Mouse (Mus musculus): ENCODE results near the gene Calr3. TPM values are rescaled to one million over a fixed set of nuclear protein-coding genes. Genes with fewer than 3 reads are reported as not detected.

Gene Calr3
- polyA plus RNA-seq, 1 experiment from 2014 or later = 0.59 TPM

DNA sequence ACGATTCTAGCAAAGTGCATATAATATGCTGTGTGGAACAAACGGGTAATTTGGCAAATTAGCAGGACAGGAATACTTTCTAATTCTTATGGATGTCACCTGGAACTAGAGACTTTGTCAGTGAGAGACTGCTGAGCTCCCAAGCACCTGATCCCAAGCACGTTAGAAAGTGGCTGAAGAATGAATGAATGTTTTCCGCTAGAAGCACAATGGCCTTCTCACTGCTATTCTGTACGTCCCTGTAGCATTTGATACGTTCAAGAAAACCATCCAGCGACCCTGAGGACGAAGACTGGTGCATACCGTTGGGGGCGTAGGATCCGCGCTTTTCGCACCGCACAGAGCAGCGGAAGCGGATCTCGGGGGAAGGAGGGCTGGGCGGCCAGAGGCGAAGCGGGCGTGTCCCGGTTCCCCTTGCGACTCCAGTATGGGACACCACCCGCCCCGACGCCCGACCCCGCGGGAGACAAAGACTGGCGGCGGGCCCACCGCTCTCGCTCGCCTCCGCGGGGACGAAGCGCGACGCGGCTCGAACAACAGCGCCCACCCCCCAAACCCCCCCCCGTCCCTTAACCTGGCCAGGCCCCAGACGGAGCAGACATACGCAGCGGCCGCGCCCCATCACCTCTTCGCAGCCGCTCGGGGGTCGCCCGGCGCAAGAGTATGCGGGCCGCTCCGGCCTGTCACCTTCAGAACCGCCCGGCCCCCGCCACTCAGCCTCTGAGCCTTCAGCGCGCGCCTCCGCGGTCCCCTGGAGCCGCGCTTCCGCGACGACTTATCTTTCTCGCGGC lies 22.9 kb downstream of the Calr3 start:
- Histone ChIP-seq H3K4me1 (ENCODE audit: control insufficient read depth, insufficient read depth, low read length) (peaks cover 24% of the 10 kb centered on the region), H3K9ac (replicated peaks; ENCODE audit: low read depth, low read length) (peak overlapping the region; percentile 82)
- peak; percentile 75 for ATAC-seq (ENCODE audit: low read depth)

GRCm38 (mm10) chr8:72418073-72418472 lies 25.6 kb downstream of the Calr3 start:
- H3K9ac ChIP-seq (replicated peaks; ENCODE audit: low read depth, low read length) = no peak overlapping the region
- no peak overlapping the region for H3K4me3 ChIP-seq (ENCODE audit: low read depth, low read length)
- no peaks in the 10 kb centered on the region for H3K36me3 ChIP-seq (ENCODE audit: control insufficient read depth, insufficient read depth, low read length)
- peaks cover 24% of the 10 kb centered on the region for H3K4me1 ChIP-seq (ENCODE audit: control insufficient read depth, insufficient read depth, low read length)
- H3K27me3 ChIP-seq (ENCODE audit: control insufficient read depth, insufficient read depth, low read length) = no peaks in the 10 kb centered on the region
- no peaks in the 10 kb centered on the region for H3K9me3 ChIP-seq (ENCODE audit: control insufficient read depth, low read length)
- H3K27ac ChIP-seq (ENCODE audit: low read depth, low read length) = no peak overlapping the region
- ATAC-seq (ENCODE audit: low read depth) = no peak
- 96% methylated on average over 4 of the region's 4 CpGs for WGBS
- H3K4me2 ChIP-seq (ENCODE audit: low read depth, low read length) = no peak overlapping the region

More for the DNA sequence above, 22.9 kb downstream of the Calr3 start:
- Histone ChIP-seq H3K4me2 (ENCODE audit: low read depth, low read length) (peak overlapping the region; percentile 58), H3K27me3 (ENCODE audit: control insufficient read depth, insufficient read depth, low read length) (no peaks in the 10 kb centered on the region), H3K36me3 (ENCODE audit: control insufficient read depth, insufficient read depth, low read length) (no peaks in the 10 kb centered on the region), H3K9me3 (ENCODE audit: control insufficient read depth, low read length) (no peaks in the 10 kb centered on the region), H3K4me3 (ENCODE audit: low read depth, low read length) (peak overlapping the region; percentile 72), H3K27ac (ENCODE audit: low read depth, low read length) (peak overlapping the region; percentile 75)
- 2% methylated on average over 72 of the region's 73 CpGs for WGBS

GRCm38 (mm10) chr8:72415252-72415651 lies 28.4 kb downstream of the Calr3 start:
- 87% methylated on average over 2 of the region's 2 CpGs for WGBS
- Histone ChIP-seq H3K9me3 (ENCODE audit: control insufficient read depth, low read length) (no peaks in the 10 kb centered on the region), H3K4me3 (ENCODE audit: low read depth, low read length) (no peak overlapping the region), H3K4me2 (ENCODE audit: low read depth, low read length) (no peak overlapping the region), H3K27ac (ENCODE audit: low read depth, low read length) (no peak overlapping the region), H3K27me3 (ENCODE audit: control insufficient read depth, insufficient read depth, low read length) (no peaks in the 10 kb centered on the region), H3K9ac (replicated peaks; ENCODE audit: low read depth, low read length) (no peak overlapping the region), H3K4me1 (ENCODE audit: control insufficient read depth, insufficient read depth, low read length) (peaks cover 26% of the 10 kb centered on the region), H3K36me3 (ENCODE audit: control insufficient read depth, insufficient read depth, low read length) (no peaks in the 10 kb centered on the region)
- no peak for ATAC-seq (ENCODE audit: low read depth)

DNA sequence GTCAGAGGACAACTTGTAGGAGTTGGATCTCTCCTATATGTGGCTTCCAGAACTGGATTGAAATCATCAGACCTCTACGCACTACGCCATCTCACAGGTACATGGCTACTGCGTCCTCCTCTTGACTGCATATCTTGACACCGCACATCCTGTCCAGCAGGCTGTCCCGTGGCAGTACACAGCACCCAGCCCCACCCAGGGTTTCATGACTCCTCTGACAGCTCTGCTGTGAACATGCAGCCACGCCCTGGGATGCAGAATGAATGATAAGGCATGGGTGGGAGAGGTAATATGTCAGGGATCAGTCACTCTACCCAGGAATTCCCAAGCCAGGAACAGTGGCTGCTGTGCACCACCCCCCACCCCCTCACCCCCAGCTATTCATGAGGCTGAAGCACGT lies 29.8 kb downstream of the Calr3 start:
- Histone ChIP-seq H3K9ac (replicated peaks; ENCODE audit: low read depth, low read length) (no peak overlapping the region), H3K27me3 (ENCODE audit: control insufficient read depth, insufficient read depth, low read length) (no peaks in the 10 kb centered on the region), H3K4me3 (ENCODE audit: low read depth, low read length) (no peak overlapping the region), H3K9me3 (ENCODE audit: control insufficient read depth, low read length) (no peaks in the 10 kb centered on the region), H3K36me3 (ENCODE audit: control insufficient read depth, insufficient read depth, low read length) (no peaks in the 10 kb centered on the region), H3K27ac (ENCODE audit: low read depth, low read length) (no peak overlapping the region), H3K4me2 (ENCODE audit: low read depth, low read length) (no peak overlapping the region), H3K4me1 (ENCODE audit: control insufficient read depth, insufficient read depth, low read length) (peaks cover 12% of the 10 kb centered on the region)
- no peak for ATAC-seq (ENCODE audit: low read depth)
- WGBS = 95% methylated on average over 7 of the region's 7 CpGs

DNA sequence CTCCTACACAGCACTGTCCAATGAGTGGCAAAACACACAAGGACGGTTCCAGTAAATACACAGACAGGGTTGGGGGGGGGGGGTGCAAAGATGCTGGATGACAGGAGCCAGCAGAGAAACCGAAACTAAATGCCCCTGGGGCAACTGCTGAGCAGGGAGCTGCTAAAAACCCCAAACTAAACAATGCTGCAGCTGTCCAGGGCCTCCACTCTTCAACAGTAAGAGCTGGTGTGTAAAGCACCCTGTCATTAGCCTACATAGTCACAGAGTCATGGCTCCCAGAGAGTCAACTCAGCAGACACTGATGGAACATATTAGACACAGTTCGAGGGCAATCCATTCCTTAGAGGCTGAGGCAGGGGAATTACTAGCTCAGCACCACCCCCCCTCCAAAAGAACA lies 34.2 kb downstream of the Calr3 start:
- H3K27me3 ChIP-seq (ENCODE audit: control insufficient read depth, insufficient read depth, low read length) = no peaks in the 10 kb centered on the region
- no peaks in the 10 kb centered on the region for H3K9me3 ChIP-seq (ENCODE audit: control insufficient read depth, low read length)
- no peak overlapping the region for H3K9ac ChIP-seq (replicated peaks; ENCODE audit: low read depth, low read length)
- 0 out of 2 replicates have a peak, but pooled peaks cover 4% of the 10 kb centered on the region for H3K4me1 ChIP-seq (ENCODE audit: control insufficient read depth, insufficient read depth, low read length)
- peak; percentile 28; the same call in 1 of the 2 replicates for ATAC-seq (ENCODE audit: low read depth)
- no peak overlapping the region for H3K4me2 ChIP-seq (ENCODE audit: low read depth, low read length)
- H3K4me3 ChIP-seq (ENCODE audit: low read depth, low read length) = no peak overlapping the region
- 49% methylated on average over 3 of the region's 3 CpGs for whole genome bisulfite sequencing
- no peak overlapping the region for H3K27ac ChIP-seq (ENCODE audit: low read depth, low read length)
- no peaks in the 10 kb centered on the region for H3K36me3 ChIP-seq (ENCODE audit: control insufficient read depth, insufficient read depth, low read length)

GRCm38 (mm10) chr8:72407878-72408277 lies 35.8 kb downstream of the Calr3 start:
- no peak overlapping the region for H3K4me3 ChIP-seq (ENCODE audit: low read depth, low read length)
- H3K4me1 ChIP-seq (ENCODE audit: control insufficient read depth, insufficient read depth, low read length) = 0 out of 2 replicates have a peak, but pooled peaks cover 4% of the 10 kb centered on the region
- no peak overlapping the region for H3K27ac ChIP-seq (ENCODE audit: low read depth, low read length)
- H3K9me3 ChIP-seq (ENCODE audit: control insufficient read depth, low read length) = no peaks in the 10 kb centered on the region
- H3K9ac ChIP-seq (replicated peaks; ENCODE audit: low read depth, low read length) = no peak overlapping the region
- no peak for ATAC-seq (ENCODE audit: low read depth)
- WGBS = 91% methylated on average over 1 of the region's 1 CpGs
- no peaks in the 10 kb centered on the region for H3K36me3 ChIP-seq (ENCODE audit: control insufficient read depth, insufficient read depth, low read length)
- no peak overlapping the region for H3K4me2 ChIP-seq (ENCODE audit: low read depth, low read length)
- no peaks in the 10 kb centered on the region for H3K27me3 ChIP-seq (ENCODE audit: control insufficient read depth, insufficient read depth, low read length)

GRCm38 (mm10) chr8:72402981-72403380 lies 40.7 kb downstream of the Calr3 start:
- H3K27ac ChIP-seq (ENCODE audit: low read depth, low read length) = no peak overlapping the region
- H3K4me2 ChIP-seq (ENCODE audit: low read depth, low read length) = no peak overlapping the region
- H3K4me1 ChIP-seq (ENCODE audit: control insufficient read depth, insufficient read depth, low read length) = no peaks in the 10 kb centered on the region
- H3K36me3 ChIP-seq (ENCODE audit: control insufficient read depth, insufficient read depth, low read length) = no peaks in the 10 kb centered on the region
- WGBS = 93% methylated on average over 3 of the region's 3 CpGs
- H3K9me3 ChIP-seq (ENCODE audit: control insufficient read depth, low read length) = no peaks in the 10 kb centered on the region
- no peak overlapping the region for H3K9ac ChIP-seq (replicated peaks; ENCODE audit: low read depth, low read length)
- ATAC-seq (ENCODE audit: low read depth) = no peak
- no peak overlapping the region for H3K4me3 ChIP-seq (ENCODE audit: low read depth, low read length)
- no peaks in the 10 kb centered on the region for H3K27me3 ChIP-seq (ENCODE audit: control insufficient read depth, insufficient read depth, low read length)

GRCm38 (mm10) chr8:72401381-72401780 lies 42.3 kb downstream of the Calr3 start:
- Histone ChIP-seq H3K27me3 (ENCODE audit: control insufficient read depth, insufficient read depth, low read length) (no peaks in the 10 kb centered on the region), H3K9ac (replicated peaks; ENCODE audit: low read depth, low read length) (no peak overlapping the region), H3K27ac (ENCODE audit: low read depth, low read length) (no peak overlapping the region), H3K4me2 (ENCODE audit: low read depth, low read length) (no peak overlapping the region), H3K9me3 (ENCODE audit: control insufficient read depth, low read length) (no peaks in the 10 kb centered on the region), H3K4me3 (ENCODE audit: low read depth, low read length) (no peak overlapping the region), H3K4me1 (ENCODE audit: control insufficient read depth, insufficient read depth, low read length) (no peaks in the 10 kb centered on the region), H3K36me3 (ENCODE audit: control insufficient read depth, insufficient read depth, low read length) (peaks cover 10% of the 10 kb centered on the region)
- WGBS = 91% methylated on average over 1 of the region's 1 CpGs
- no peak for ATAC-seq (ENCODE audit: low read depth)

- no peaks in the 10 kb centered on the region for H3K4me1 ChIP-seq (ENCODE audit: control insufficient read depth, insufficient read depth, low read length)
- no peak overlapping the region for H3K4me2 ChIP-seq (ENCODE audit: low read depth, low read length)
- no peaks in the 10 kb centered on the region for H3K9me3 ChIP-seq (ENCODE audit: control insufficient read depth, low read length)
- no peaks in the 10 kb centered on the region for H3K27me3 ChIP-seq (ENCODE audit: control insufficient read depth, insufficient read depth, low read length)
- H3K4me3 ChIP-seq (ENCODE audit: low read depth, low read length) = no peak overlapping the region
- no peak overlapping the region for H3K27ac ChIP-seq (ENCODE audit: low read depth, low read length)
- no peak for ATAC-seq (ENCODE audit: low read depth)
- 96% methylated on average over 2 of the region's 2 CpGs for WGBS
- peaks cover 87% of the 10 kb centered on the region for H3K36me3 ChIP-seq (ENCODE audit: control insufficient read depth, insufficient read depth, low read length)
- H3K9ac ChIP-seq (replicated peaks; ENCODE audit: low read depth, low read length) = no peak overlapping the region
These were observed 57.9 kb downstream of the Calr3 start for GRCm38 (mm10) chr8:72385737-72386136.
